Mouse (Mus musculus): ENCODE results near the gene Stk11. TPM values are rescaled to one million over a fixed set of nuclear protein-coding genes. Genes with fewer than 3 reads are reported as not detected.

The Stk11 gene
- total and polyA plus RNA-seq, 2 experiments: 71.5 to 110 TPM

GRCm38 (mm10) chr10:80095547-80095946, 20.1 kb upstream of the Stk11 start:
- peak overlapping the region; percentile 80 for H3K27ac ChIP-seq (replicated peaks; ENCODE audit: insufficient read depth, low read depth, low read length)
- TF ChIP-seq CTCF (IDR thresholded peaks at IDR 0.05; ENCODE audit: low read depth, low read length): no peak
- TF ChIP-seq POLR2A (IDR thresholded peaks at IDR 0.05; ENCODE audit: extremely low read depth, insufficient read depth, low read length): no peak

GRCm38 (mm10) chr10:80097275-80097674, 18.3 kb upstream of the Stk11 start:
- H3K27me3 ChIP-seq (ENCODE audit: control insufficient read depth, insufficient read depth, low read length): no peaks in the 10 kb centered on the region
- H3K27ac ChIP-seq (replicated peaks; ENCODE audit: insufficient read depth, low read depth, low read length): no peak overlapping the region; the same call in 1 of the 2 replicates
- no peak for DNase-seq (ENCODE audit: extremely low read depth, low read depth, low spot score)
- H3K4me3 ChIP-seq (ENCODE audit: insufficient read depth, low read depth, low read length): no peak overlapping the region
- WGBS: 19% methylated on average over 7 of the region's 7 CpGs
- peaks cover 72% of the 10 kb centered on the region for H3K79me2 ChIP-seq (ENCODE audit: control insufficient read depth, insufficient read depth, low read length)
- H3K36me3 ChIP-seq (ENCODE audit: control insufficient read depth, insufficient read depth, low read length): no peaks in the 10 kb centered on the region
- TF ChIP-seq POLR2A (IDR thresholded peaks at IDR 0.05; ENCODE audit: extremely low read depth, insufficient read depth, low read length): no peak
- TF ChIP-seq CTCF (IDR thresholded peaks at IDR 0.05; ENCODE audit: low read depth, low read length): no peak
- peaks cover 74% of the 10 kb centered on the region for H3K4me1 ChIP-seq (ENCODE audit: control insufficient read depth, insufficient read depth, low read length)
- no peak overlapping the region for H3K9ac ChIP-seq (ENCODE audit: low read depth, low read length)

More at GRCm38 (mm10) chr10:80095547-80095946, 20.1 kb upstream of the Stk11 start:
- Histone ChIP-seq H3K36me3 (ENCODE audit: control insufficient read depth, insufficient read depth, low read length) (no peaks in the 10 kb centered on the region), H3K9ac (ENCODE audit: low read depth, low read length) (peak overlapping the region; percentile 39), H3K4me1 (ENCODE audit: control insufficient read depth, insufficient read depth, low read length) (peaks cover 83% of the 10 kb centered on the region), H3K79me2 (ENCODE audit: control insufficient read depth, insufficient read depth, low read length) (peaks cover 75% of the 10 kb centered on the region), H3K4me3 (ENCODE audit: insufficient read depth, low read depth, low read length) (no peak overlapping the region), H3K27me3 (ENCODE audit: control insufficient read depth, insufficient read depth, low read length) (no peaks in the 10 kb centered on the region)
- 66% methylated on average over 5 of the region's 5 CpGs for WGBS
- DNase-seq (ENCODE audit: extremely low read depth, low read depth, low spot score): no peak

- peak; percentile 83 for DNase-seq (ENCODE audit: extremely low read depth, low read depth, low spot score)
- Histone ChIP-seq H3K4me1 (ENCODE audit: control insufficient read depth, insufficient read depth, low read length) (peaks cover 63% of the 10 kb centered on the region), H3K27me3 (ENCODE audit: control insufficient read depth, insufficient read depth, low read length) (no peaks in the 10 kb centered on the region), H3K9ac (ENCODE audit: low read depth, low read length) (peak overlapping the region; percentile 7; the same call in 1 of the 2 replicates), H3K79me2 (ENCODE audit: control insufficient read depth, insufficient read depth, low read length) (peaks cover 61% of the 10 kb centered on the region), H3K36me3 (ENCODE audit: control insufficient read depth, insufficient read depth, low read length) (no peaks in the 10 kb centered on the region), H3K4me3 (ENCODE audit: insufficient read depth, low read depth, low read length) (no peak overlapping the region), H3K27ac (replicated peaks; ENCODE audit: insufficient read depth, low read depth, low read length) (peak overlapping the region; percentile 91)
- WGBS: 10% methylated on average over 5 of the region's 5 CpGs
- TF ChIP-seq CTCF (IDR thresholded peaks at IDR 0.05; ENCODE audit: low read depth, low read length): no peak
- TF ChIP-seq POLR2A (IDR thresholded peaks at IDR 0.05; ENCODE audit: extremely low read depth, insufficient read depth, low read length): no peak
Measured at GRCm38 (mm10) chr10:80098630-80099029, 17.0 kb upstream of the Stk11 start.

- TF ChIP-seq POLR2A (IDR thresholded peaks at IDR 0.05; ENCODE audit: extremely low read depth, insufficient read depth, low read length) (no peak), CTCF (IDR thresholded peaks at IDR 0.05; ENCODE audit: low read depth, low read length) (no peak)
Measured at GRCm38 (mm10) chr10:80100982-80101381, 14.6 kb upstream of the Stk11 start.

GRCm38 (mm10) chr10:80102216-80102915, 13.2 kb upstream of the Stk11 start:
- Histone ChIP-seq H3K9ac (ENCODE audit: low read depth, low read length) (peak overlapping the region; percentile 99), H3K36me3 (ENCODE audit: control insufficient read depth, insufficient read depth, low read length) (no peaks in the 10 kb centered on the region), H3K4me1 (ENCODE audit: control insufficient read depth, insufficient read depth, low read length) (peaks cover 34% of the 10 kb centered on the region), H3K4me3 (ENCODE audit: insufficient read depth, low read depth, low read length) (peak overlapping the region; percentile 99), H3K27me3 (ENCODE audit: control insufficient read depth, insufficient read depth, low read length) (no peaks in the 10 kb centered on the region), H3K79me2 (ENCODE audit: control insufficient read depth, insufficient read depth, low read length) (peaks cover 39% of the 10 kb centered on the region), H3K27ac (replicated peaks; ENCODE audit: insufficient read depth, low read depth, low read length) (peak overlapping the region; percentile 91)
- WGBS: under 1% methylated on average over 49 of the region's 59 CpGs
- TF ChIP-seq CTCF (IDR thresholded peaks at IDR 0.05; ENCODE audit: low read depth, low read length) (no peak), POLR2A (IDR thresholded peaks at IDR 0.05; ENCODE audit: extremely low read depth, insufficient read depth, low read length) (peak; percentile 55; the same call in 1 of the 2 replicates)
- no peak for DNase-seq (ENCODE audit: extremely low read depth, low read depth, low spot score)

More at GRCm38 (mm10) chr10:80100982-80101381, 14.6 kb upstream of the Stk11 start:
- H3K27ac ChIP-seq (replicated peaks; ENCODE audit: insufficient read depth, low read depth, low read length): peak overlapping the region; percentile 91
- 2% methylated on average over 11 of the region's 11 CpGs for WGBS
- H3K27me3 ChIP-seq (ENCODE audit: control insufficient read depth, insufficient read depth, low read length): no peaks in the 10 kb centered on the region
- H3K9ac ChIP-seq (ENCODE audit: low read depth, low read length): peak overlapping the region; percentile 99
- H3K4me1 ChIP-seq (ENCODE audit: control insufficient read depth, insufficient read depth, low read length): peaks cover 46% of the 10 kb centered on the region
- peak overlapping the region; percentile 99 for H3K4me3 ChIP-seq (ENCODE audit: insufficient read depth, low read depth, low read length)
- peaks cover 51% of the 10 kb centered on the region for H3K79me2 ChIP-seq (ENCODE audit: control insufficient read depth, insufficient read depth, low read length)
- no peaks in the 10 kb centered on the region for H3K36me3 ChIP-seq (ENCODE audit: control insufficient read depth, insufficient read depth, low read length)
- DNase-seq (ENCODE audit: extremely low read depth, low read depth, low spot score): no peak

GRCm38 (mm10) chr10:80103032-80103431, 12.6 kb upstream of the Stk11 start:
- Histone ChIP-seq H3K36me3 (ENCODE audit: control insufficient read depth, insufficient read depth, low read length) (no peaks in the 10 kb centered on the region), H3K4me1 (ENCODE audit: control insufficient read depth, insufficient read depth, low read length) (peaks cover 30% of the 10 kb centered on the region), H3K27me3 (ENCODE audit: control insufficient read depth, insufficient read depth, low read length) (no peaks in the 10 kb centered on the region), H3K4me3 (ENCODE audit: insufficient read depth, low read depth, low read length) (no peak overlapping the region), H3K27ac (replicated peaks; ENCODE audit: insufficient read depth, low read depth, low read length) (peak overlapping the region; percentile 52), H3K79me2 (ENCODE audit: control insufficient read depth, insufficient read depth, low read length) (peaks cover 33% of the 10 kb centered on the region), H3K9ac (ENCODE audit: low read depth, low read length) (no peak overlapping the region)
- no peak for TF ChIP-seq POLR2A (IDR thresholded peaks at IDR 0.05; ENCODE audit: extremely low read depth, insufficient read depth, low read length)
- DNase-seq (ENCODE audit: extremely low read depth, low read depth, low spot score): no peak
- 70% methylated on average over 2 of the region's 2 CpGs for WGBS

All from liver, adult 2 months (tissue).